Mouse (Mus musculus) limb, embryonic 10.5 days (tissue): Measurements from ENCODE around the gene Col20a1. TPM values are rescaled to one million over a fixed set of nuclear protein-coding genes. Genes with fewer than 3 reads are reported as not detected.

Experiments used
- DNase-seq: peaks from one replicate; pipeline ENCODE4 v3.0.0-alpha.2; 2017; ENCODE audit warnings: low spot score
- H3K27ac ChIP-seq: fragments of 300-500 bp; sonication (generic); 2 replicates; pipeline ENCODE4 v1.5.1; 2016; ENCODE audit warnings: mild to moderate bottlenecking
- H3K27me3 ChIP-seq: fragments of 300-500 bp; sonication (generic); 2 replicates; pipeline ENCODE4 v1.6.1; 2016; ENCODE audit warnings: low read depth, mild to moderate bottlenecking; ENCODE audit not compliant: poor library complexity, severe bottlenecking
- H3K36me3 ChIP-seq: fragments of 300-500 bp; sonication (generic); 2 replicates; pipeline ENCODE4 v1.6.1; 2016; ENCODE audit warnings: mild to moderate bottlenecking, moderate library complexity
- H3K4me1 ChIP-seq: fragments of 300-500 bp; sonication (generic); 2 replicates; pipeline ENCODE4 v1.6.1; 2016
- H3K4me3 ChIP-seq: fragments of 300-500 bp; sonication (generic); 2 replicates; pipeline ENCODE4 v1.5.1; 2016; ENCODE audit warnings: mild to moderate bottlenecking, moderate library complexity
- H3K9me3 ChIP-seq: fragments of 300-500 bp; sonication (generic); replicated peaks from 2 replicates; pipeline ENCODE4 v1.6.1; 2016; ENCODE audit warnings: mild to moderate bottlenecking
- WGBS: fragments of 180-500 bp; shearing (Covaris S2); methylation state at CpG from one replicate; pipeline ENCODE4 v1.1.7; 2016; 5-methylcytosine and 5-hydroxymethylcytosine counted together
- polyA plus RNA-seq: library from polyadenylated mRNA; unstranded; fragments of >200 nt; fragmentation: Nextera tagmentation; extraction: Ambion mirVana; gene quantifications from 2 replicates; pipeline ENCODE4 v1.2.1, GENCODE M21; 2016

Gene Col20a1
- polyA plus RNA-seq, 1 experiment from 2014 or later, result 0.13 TPM

GRCm38 (mm10) chr2:181048986-181049385, 62.7 kb downstream of the Col20a1 start:
- Histone ChIP-seq H3K4me3 (no peak overlapping the region), H3K27me3 (peaks cover 10% of the 10 kb centered on the region; the same call in 1 of the 2 replicates), H3K27ac (no peak overlapping the region), H3K9me3 (no peaks in the 10 kb centered on the region), H3K36me3 (no peaks in the 10 kb centered on the region), H3K4me1 (peaks cover 9% of the 10 kb centered on the region)
- WGBS, result 86% methylated on average over 9 of the region's 9 CpGs
- DNase-seq, result no peak

- peaks cover 14% of the 10 kb centered on the region for H3K27me3 ChIP-seq
- no peak for DNase-seq
- H3K4me1 ChIP-seq, result peaks cover 10% of the 10 kb centered on the region
- H3K27ac ChIP-seq, result no peak overlapping the region
- H3K36me3 ChIP-seq, result no peaks in the 10 kb centered on the region
- H3K4me3 ChIP-seq, result no peak overlapping the region
- 81% methylated on average over 1 of the region's 1 CpGs for WGBS
- H3K9me3 ChIP-seq, result no peaks in the 10 kb centered on the region
Measured at GRCm38 (mm10) chr2:181052171-181052570, 65.8 kb downstream of the Col20a1 start.

DNA sequence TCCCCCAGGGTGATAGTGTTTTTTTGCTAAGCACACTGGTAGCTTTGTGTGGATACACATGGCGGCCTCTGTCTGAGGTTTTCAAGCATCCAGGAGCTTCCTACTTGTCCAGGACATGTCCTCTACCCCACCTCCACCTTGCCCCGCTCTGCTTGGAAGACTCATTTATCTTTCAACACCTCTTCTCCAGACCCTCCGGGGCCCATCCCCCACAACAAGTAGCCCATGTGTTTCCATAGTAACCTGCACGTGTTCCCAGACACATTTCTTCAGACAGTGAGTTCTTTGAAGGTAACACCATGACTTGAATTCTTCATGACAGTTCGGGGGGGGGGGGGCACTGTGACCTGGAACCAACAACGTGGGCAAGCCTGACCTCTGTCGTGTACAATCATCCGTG, 71.0 kb downstream of the Col20a1 start:
- peaks cover 4% of the 10 kb centered on the region; the same call in 1 of the 2 replicates for H3K27me3 ChIP-seq
- no peak overlapping the region for H3K27ac ChIP-seq
- H3K4me3 ChIP-seq, result no peak overlapping the region
- H3K36me3 ChIP-seq, result no peaks in the 10 kb centered on the region
- DNase-seq, result peak; percentile 47
- peaks cover 20% of the 10 kb centered on the region for H3K4me1 ChIP-seq
- 36% methylated on average over 8 of the region's 8 CpGs for WGBS
- no peaks in the 10 kb centered on the region for H3K9me3 ChIP-seq

- Histone ChIP-seq H3K4me3 (no peak overlapping the region), H3K27me3 (peaks cover 4% of the 10 kb centered on the region; the same call in 1 of the 2 replicates), H3K9me3 (no peaks in the 10 kb centered on the region), H3K36me3 (no peaks in the 10 kb centered on the region), H3K4me1 (peaks cover 20% of the 10 kb centered on the region), H3K27ac (no peak overlapping the region)
- WGBS, result 34% methylated on average over 3 of the region's 3 CpGs
- no peak for DNase-seq
Measured at GRCm38 (mm10) chr2:181058193-181058592, 71.9 kb downstream of the Col20a1 start.

GRCm38 (mm10) chr2:181060127-181060526, 73.8 kb downstream of the Col20a1 start:
- Histone ChIP-seq H3K27ac (no peak overlapping the region), H3K4me3 (no peak overlapping the region), H3K27me3 (no peaks in the 10 kb centered on the region), H3K36me3 (no peaks in the 10 kb centered on the region), H3K9me3 (no peaks in the 10 kb centered on the region), H3K4me1 (peaks cover 20% of the 10 kb centered on the region)
- WGBS, result 24% methylated on average over 5 of the region's 5 CpGs
- DNase-seq, result peak; percentile 86

DNA sequence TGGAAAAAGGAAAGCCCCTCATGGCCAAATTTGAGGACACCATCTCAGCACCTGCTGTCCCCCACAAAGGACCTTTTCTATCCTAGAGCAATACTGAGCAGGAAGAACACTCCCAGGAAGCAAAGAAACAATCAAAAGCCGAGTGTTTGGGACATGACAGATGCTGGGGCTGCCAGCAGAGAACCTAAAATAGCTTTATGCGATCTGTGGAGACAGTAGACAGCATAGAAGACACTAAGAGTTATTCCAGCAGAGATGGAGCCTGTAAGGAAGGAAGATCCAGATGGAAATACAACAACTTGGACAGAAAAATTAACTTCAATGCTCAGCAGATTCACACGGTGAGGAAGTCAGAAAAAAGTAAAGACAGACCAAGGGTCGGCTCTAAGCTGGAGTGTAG, 79.5 kb downstream of the Col20a1 start:
- H3K9me3 ChIP-seq, result no peaks in the 10 kb centered on the region
- no peak overlapping the region for H3K4me3 ChIP-seq
- DNase-seq, result no peak
- no peak overlapping the region for H3K27ac ChIP-seq
- H3K4me1 ChIP-seq, result no peaks in the 10 kb centered on the region
- H3K27me3 ChIP-seq, result no peaks in the 10 kb centered on the region
- no peaks in the 10 kb centered on the region for H3K36me3 ChIP-seq
- 71% methylated on average over 4 of the region's 4 CpGs for WGBS

Other genes starting within 250 kb of the Col20a1 start
- not detected in 2 replicates for gene Bhlhe23, start 209.6 kb upstream of the Col20a1 start, polyA plus RNA-seq
- gene Ythdf1, start 65.6 kb upstream of the Col20a1 start, polyA plus RNA-seq, result 76.4 and 77.8 TPM in 2 replicates
- gene Birc7, start 57.5 kb upstream of the Col20a1 start, polyA plus RNA-seq, result not detected in 2 replicates
- gene Nkain4, start 31.8 kb upstream of the Col20a1 start, polyA plus RNA-seq, result 2.7 and 4.4 TPM in 2 replicates
- 75.7 and 101 TPM in 2 replicates for gene Arfgap1, start 19.3 kb upstream of the Col20a1 start, polyA plus RNA-seq
- gene Chrna4, start 57.0 kb downstream of the Col20a1 start, polyA plus RNA-seq, result 0.65 and 1.3 TPM in 2 replicates
- 0.10 and 0.20 TPM in 2 replicates for gene Kcnq2, start 148.8 kb downstream of the Col20a1 start, polyA plus RNA-seq
- gene Eef1a2, start 170.5 kb downstream of the Col20a1 start, polyA plus RNA-seq, result not detected in 2 replicates
- gene Ppdpf, start 200.7 kb downstream of the Col20a1 start, polyA plus RNA-seq, result 394 and 428 TPM in 2 replicates
- gene Ptk6, start 216.3 kb downstream of the Col20a1 start, polyA plus RNA-seq, result not detected in 2 replicates
- 1.6 and 2.0 TPM in 2 replicates for gene Srms, start 226.7 kb downstream of the Col20a1 start, polyA plus RNA-seq
- gene Fndc11, start 233.5 kb downstream of the Col20a1 start, polyA plus RNA-seq, result 0.34 and 0.73 TPM in 2 replicates